Mouse (Mus musculus) neural tube, embryonic 13.5 days (tissue): ENCODE results near the gene Fam92a. TPM values are rescaled to one million over a fixed set of nuclear protein-coding genes. Genes with fewer than 3 reads are reported as not detected.
"Not testable (repeated sequence)": the region's sequence is repeated elsewhere in the genome, so short reads cannot be mapped to it uniquely, and the experiment has no call there.

ENCODE experiments used
- ATAC-seq: fragments of 200-750 bp; cut with Nextera tagmentation; 2 replicates; pipeline ENCODE4 v1.8.0; 2017; ENCODE audit warnings: low read depth, mild to moderate bottlenecking, moderate TSS enrichment, moderate library complexity
- H3K27ac ChIP-seq: fragments of 300-500 bp; sonication (generic); replicated peaks from 2 replicates; pipeline ENCODE4 v1.5.1; 2015; ENCODE audit warnings: moderate library complexity, mild to moderate bottlenecking, inconsistent platforms
- H3K27me3 ChIP-seq: fragments of 300-500 bp; sonication (generic); 2 replicates; pipeline ENCODE4 v1.6.1; 2015; ENCODE audit warnings: mild to moderate bottlenecking, inconsistent platforms
- H3K36me3 ChIP-seq: fragments of 300-500 bp; sonication (generic); 2 replicates; pipeline ENCODE4 v1.6.1; 2015; ENCODE audit warnings: mild to moderate bottlenecking, inconsistent platforms
- H3K4me1 ChIP-seq: fragments of 300-500 bp; sonication (generic); replicated peaks from 2 replicates; pipeline ENCODE4 v1.6.1; 2015; ENCODE audit warnings: inconsistent platforms
- H3K4me2 ChIP-seq: fragments of 300-500 bp; sonication (generic); 2 replicates; pipeline ENCODE4 v1.6.1; 2015; ENCODE audit warnings: inconsistent platforms, mild to moderate bottlenecking, moderate library complexity
- H3K4me3 ChIP-seq: fragments of 300-500 bp; sonication (generic); 2 replicates; pipeline ENCODE4 v1.5.1; 2015; ENCODE audit warnings: mild to moderate bottlenecking, inconsistent platforms
- H3K9ac ChIP-seq: fragments of 300-500 bp; sonication (generic); 2 replicates; pipeline ENCODE4 v1.6.1; 2015; ENCODE audit warnings: moderate library complexity, mild to moderate bottlenecking, inconsistent platforms
- H3K9me3 ChIP-seq: fragments of 300-500 bp; sonication (generic); 2 replicates; pipeline ENCODE4 v1.6.1; 2016; ENCODE audit warnings: inconsistent platforms
- WGBS: fragments of 180-500 bp; shearing (Covaris S2); methylation state at CpG from one replicate; pipeline ENCODE4 v1.1.7; 2015; 5-methylcytosine and 5-hydroxymethylcytosine counted together
- polyA plus RNA-seq: library from polyadenylated mRNA; unstranded; fragments of >200 nt; fragmentation: Nextera tagmentation; extraction: Ambion mirVana; gene quantifications from 2 replicates; pipeline ENCODE4 v1.2.1, GENCODE M21; 2015

Gene Fam92a
- 92.0 and 97.0 TPM in 2 replicates for polyA plus RNA-seq

DNA sequence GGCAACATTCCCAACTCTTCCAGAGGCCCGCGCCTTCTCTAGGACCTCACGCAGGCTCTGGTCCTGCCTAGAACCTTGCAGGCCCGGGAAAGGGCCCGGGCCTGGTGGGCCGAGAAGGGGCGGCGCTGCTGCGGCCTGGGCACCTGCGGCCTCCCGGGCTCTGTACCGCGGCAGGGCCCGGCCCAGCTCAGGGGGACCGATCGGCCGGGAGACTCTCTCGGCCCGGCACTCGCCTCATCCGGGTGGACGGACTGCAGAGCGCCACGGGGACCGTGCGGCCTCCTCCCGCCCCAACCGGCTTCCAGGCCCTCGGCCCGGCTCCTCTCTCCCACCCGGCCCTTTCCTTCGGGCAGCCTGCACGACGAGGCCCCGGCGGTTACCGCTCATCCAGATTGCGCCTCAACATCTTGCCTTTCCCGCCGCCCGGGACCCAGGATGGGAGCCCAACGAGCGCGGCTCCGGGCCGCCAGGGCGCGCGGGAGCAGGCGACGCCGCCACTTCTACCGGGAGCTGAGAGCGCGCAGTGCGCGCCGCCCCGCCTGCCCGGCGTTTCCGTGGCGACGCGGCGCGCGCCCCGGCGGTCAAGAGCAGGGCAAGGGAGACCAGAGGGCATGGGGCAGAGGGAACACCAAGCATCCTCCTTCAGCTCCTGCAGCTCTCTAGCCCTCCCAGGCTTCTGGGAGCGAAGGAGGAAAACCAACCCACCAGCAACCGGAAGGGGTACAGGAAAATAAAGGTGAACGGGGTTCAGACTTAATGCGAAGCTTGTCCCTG lies at the start of gene Fam92a:
Fam92a (minus strand) TSS at position 698 of the 774 bp plus-strand sequence.
- peak; percentile 95 for ATAC-seq
- under 1% methylated on average over 73 of the region's 74 CpGs for WGBS
- no peaks in the 10 kb centered on the region for H3K9me3 ChIP-seq
- no peaks in the 10 kb centered on the region for H3K27me3 ChIP-seq
- H3K9ac ChIP-seq, result peak within 1 kb of the TSS; percentile 93
- peaks cover 15% of the 10 kb centered on the region for H3K36me3 ChIP-seq
- H3K4me2 ChIP-seq, result peak within 1 kb of the TSS; percentile 71
- H3K4me3 ChIP-seq, result peak within 1 kb of the TSS; percentile 78
- H3K27ac ChIP-seq, result peak within 1 kb of the TSS; percentile 95
- H3K4me1 ChIP-seq, result peaks cover 12% of the 10 kb centered on the region

GRCm38 (mm10) chr4:12178992-12179391 lies 7.2 kb upstream of the Fam92a start:
- WGBS, result 89% methylated on average over 10 of the region's 10 CpGs

GRCm38 (mm10) chr4:12170986-12171317 lies 863 bp downstream of the Fam92a start:
- H3K4me3 ChIP-seq, result peak overlapping the region; percentile 78
- H3K27ac ChIP-seq, result peak overlapping the region; percentile 95
- H3K9me3 ChIP-seq, result no peaks in the 10 kb centered on the region
- 16% methylated on average over 9 of the region's 9 CpGs for WGBS
- H3K9ac ChIP-seq, result peak overlapping the region; percentile 93
- no peaks in the 10 kb centered on the region for H3K27me3 ChIP-seq
- peak overlapping the region; percentile 71 for H3K4me2 ChIP-seq
- 0 out of 2 replicates have a peak, but pooled peaks have one; percentile 10 for ATAC-seq
- H3K4me1 ChIP-seq, result peaks cover 12% of the 10 kb centered on the region
- H3K36me3 ChIP-seq, result peaks cover 21% of the 10 kb centered on the region

More at GRCm38 (mm10) chr4:12178992-12179391, 7.2 kb upstream of the Fam92a start:
- H3K27me3 ChIP-seq, result no peaks in the 10 kb centered on the region
- H3K9me3 ChIP-seq, result no peaks in the 10 kb centered on the region
- H3K4me3 ChIP-seq, result no peak overlapping the region
- H3K4me1 ChIP-seq, result no peaks in the 10 kb centered on the region
- ATAC-seq, result no peak
- H3K9ac ChIP-seq, result no peak overlapping the region
- H3K4me2 ChIP-seq, result no peak overlapping the region
- no peak overlapping the region for H3K27ac ChIP-seq
- H3K36me3 ChIP-seq, result no peaks in the 10 kb centered on the region

GRCm38 (mm10) chr4:12147660-12148059 lies 24.2 kb downstream of the Fam92a start:
- no peak for ATAC-seq
- H3K36me3 ChIP-seq, result peaks cover 35% of the 10 kb centered on the region
- H3K4me2 ChIP-seq, result no peak overlapping the region
- H3K27ac ChIP-seq, result no peak overlapping the region
- H3K9ac ChIP-seq, result no peak overlapping the region
- H3K4me1 ChIP-seq, result no peaks in the 10 kb centered on the region
- H3K27me3 ChIP-seq, result no peaks in the 10 kb centered on the region
- no peak overlapping the region for H3K4me3 ChIP-seq
- H3K9me3 ChIP-seq, result no peaks in the 10 kb centered on the region

DNA sequence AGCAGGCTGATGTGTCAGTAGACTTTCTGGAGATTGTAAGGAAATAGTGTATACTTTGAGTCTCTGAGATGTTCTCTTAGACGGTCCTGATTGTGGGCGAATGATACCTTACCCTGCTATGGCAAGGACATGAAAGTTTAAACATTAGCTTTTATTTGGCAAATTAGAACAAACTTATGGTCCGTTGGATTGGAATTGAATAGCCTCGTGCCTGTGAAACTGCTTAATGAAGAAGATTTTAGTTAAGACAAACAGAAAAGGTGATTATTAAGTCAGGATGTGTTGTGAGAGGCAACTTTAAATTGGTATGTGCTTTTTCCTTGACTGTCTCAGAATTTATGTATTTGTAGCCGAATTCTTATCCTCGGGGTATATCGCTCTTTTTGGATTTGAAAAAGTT lies 30.3 kb downstream of the Fam92a start:
- Histone ChIP-seq H3K36me3 (peaks cover 12% of the 10 kb centered on the region), H3K4me2 (peak overlapping the region; percentile 51)
- H3K27me3 ChIP-seq, H3K27ac ChIP-seq, H3K9ac ChIP-seq, H3K9me3 ChIP-seq, ATAC-seq, H3K4me3 ChIP-seq, H3K4me1 ChIP-seq: not testable (repeated sequence)
- 92% methylated on average over 7 of the region's 7 CpGs for WGBS

DNA sequence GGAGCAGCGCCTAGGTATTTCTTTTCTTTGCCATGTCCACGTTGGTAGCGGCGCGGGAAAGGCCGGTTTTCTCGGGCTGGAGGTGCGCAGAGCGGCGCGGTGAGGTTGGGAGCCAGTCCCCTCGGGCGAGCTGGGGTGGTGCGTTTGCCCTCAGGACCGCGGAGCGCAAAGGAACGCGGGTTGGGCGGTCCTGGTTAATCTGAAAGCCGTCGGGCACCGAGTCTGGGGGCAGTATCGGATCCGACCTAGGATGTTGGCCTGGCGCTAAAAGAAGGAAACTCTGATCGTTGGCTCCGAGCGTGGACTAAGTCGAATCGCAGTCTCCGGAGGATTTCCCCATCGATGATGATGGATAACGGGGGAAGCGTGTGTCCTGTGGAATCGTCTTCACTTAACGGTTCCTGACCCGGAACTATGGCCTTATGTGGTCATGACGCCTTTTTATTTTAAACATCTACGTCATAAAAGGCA lies 31.2 kb downstream of the Fam92a start:
- Histone ChIP-seq H3K4me3 (peak overlapping the region; percentile 45), H3K9ac (peak overlapping the region; percentile 70), H3K4me2 (peak overlapping the region; percentile 51)
- H3K27ac ChIP-seq, H3K36me3 ChIP-seq, H3K4me1 ChIP-seq, H3K9me3 ChIP-seq, H3K27me3 ChIP-seq: not testable (repeated sequence)
- 14% methylated on average over 21 of the region's 40 CpGs for WGBS
- ATAC-seq, result peak; percentile 92

DNA sequence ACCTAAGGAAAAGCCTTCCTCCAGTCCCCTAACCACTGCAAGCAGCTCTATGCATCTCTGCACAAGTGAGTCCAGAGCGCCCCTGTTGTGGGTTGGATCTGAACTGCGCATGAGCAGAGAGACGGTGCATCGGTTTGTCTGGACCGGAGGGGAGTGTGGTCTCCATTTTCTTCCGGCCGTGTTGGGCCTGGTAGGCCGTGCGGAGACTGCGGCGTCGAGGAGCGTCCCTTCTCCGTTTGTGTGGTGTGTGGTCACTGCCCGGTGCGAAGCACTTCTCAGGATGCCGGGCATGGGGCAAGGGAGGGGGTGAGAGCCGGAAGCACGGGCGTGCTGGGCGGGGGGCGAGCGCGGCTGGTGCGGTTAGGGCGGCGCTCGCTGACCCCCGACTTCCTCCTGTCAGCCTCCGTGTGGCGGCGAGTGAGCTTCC lies 31.7 kb downstream of the Fam92a start, which contains the start of gene Rbm12b1:
Rbm12b1 (plus strand) TSS at position 124 of the 427 bp plus-strand sequence.
- WGBS, result 1% methylated on average over 18 of the region's 32 CpGs
- peak within 1 kb of the TSS; percentile 45 for H3K4me3 ChIP-seq
- not testable (repeated sequence) for H3K4me1 ChIP-seq

More for the DNA sequence above, 31.7 kb downstream of the Fam92a start, which contains the start of gene Rbm12b1:
- ATAC-seq, result peak; percentile 100
- peak within 1 kb of the TSS; percentile 51 for H3K4me2 ChIP-seq
- peak within 1 kb of the TSS; percentile 71 for H3K27ac ChIP-seq
- H3K27me3 ChIP-seq, H3K9me3 ChIP-seq, H3K36me3 ChIP-seq: not testable (repeated sequence)
- peak within 1 kb of the TSS; percentile 70 for H3K9ac ChIP-seq

Other genes starting within 250 kb of the Fam92a start
- 0.49 and 0.80 TPM in 2 replicates for gene Gm10604, start 190.8 kb downstream of the Fam92a start, polyA plus RNA-seq
- 17.4 and 18.5 TPM in 2 replicates for gene Rbm12b2, start 82.6 kb downstream of the Fam92a start, polyA plus RNA-seq
- 9.1 and 9.7 TPM in 2 replicates for gene Rbm12b1, start 31.8 kb downstream of the Fam92a start, polyA plus RNA-seq